Mouse (Mus musculus) olfactory bulb, adult 2 months (tissue): ENCODE data around the gene Tmem190.

Experiments
- CTCF ChIP-seq: fragments of 200-500 bp; IDR thresholded peaks from 2 replicates; pipeline ENCODE4 v1.5.1; 2012; ENCODE audit warnings: low read depth, mild to moderate bottlenecking, low read length, moderate library complexity; ENCODE audit not compliant: insufficient read depth
- POLR2A ChIP-seq: fragments of 200-500 bp; IDR thresholded peaks from 2 replicates; pipeline ENCODE4 v1.6.1; 2012; ENCODE audit warnings: mild to moderate bottlenecking, low read depth, low read length, moderate library complexity; ENCODE audit not compliant: insufficient read depth

DNA sequence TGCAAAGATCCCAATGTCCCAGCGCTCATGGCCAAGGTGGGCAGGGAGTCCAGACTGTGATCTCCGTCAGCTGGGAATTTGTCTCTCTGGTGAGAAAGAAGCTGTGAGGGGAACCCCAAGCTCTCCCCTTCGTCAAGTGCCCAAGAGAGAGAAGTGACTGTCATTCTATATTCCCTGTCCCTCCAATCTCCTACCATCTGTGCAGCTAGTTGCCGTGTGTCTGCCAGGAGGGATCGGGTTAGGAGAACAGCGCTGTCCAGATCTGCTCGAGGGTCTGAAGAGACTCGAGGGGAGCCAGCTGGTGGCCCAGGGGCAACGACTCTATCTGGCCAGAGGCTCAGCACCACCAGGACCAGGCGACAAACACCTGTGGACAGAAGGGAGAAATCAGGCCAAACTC, 6.6 kb upstream of the Tmem190 start:
- TF ChIP-seq POLR2A (no peak), CTCF (no peak)
